Mouse (Mus musculus) T-helper 2 cell (primary cell): ENCODE measurements around the gene Tbca.

ENCODE experiments used
- in situ Hi-C: fragments of 300-600 bp; cut with MboI, MseI; formaldehyde crosslinking; loops from one replicate; pipeline ENCODE4 v1.15.1; 2025; ENCODE audit warnings: high pct_unique_total_duplicates

The Tbca gene

GRCm38 (mm10) chr13:94876286-94877210 lies 87.8 kb downstream of the Tbca start:
- in situ Hi-C loops = loop anchor here (10.0 kb wide), 1 partner anchor 162 kb away; no protein-coding TSS in a partner anchor

- in situ Hi-C loops = loop anchor here (10.0 kb wide), 1 partner anchor 162 kb away; no protein-coding TSS in a partner anchor
These were observed 88.5 kb downstream of the Tbca start for GRCm38 (mm10) chr13:94877211-94877590.

DNA sequence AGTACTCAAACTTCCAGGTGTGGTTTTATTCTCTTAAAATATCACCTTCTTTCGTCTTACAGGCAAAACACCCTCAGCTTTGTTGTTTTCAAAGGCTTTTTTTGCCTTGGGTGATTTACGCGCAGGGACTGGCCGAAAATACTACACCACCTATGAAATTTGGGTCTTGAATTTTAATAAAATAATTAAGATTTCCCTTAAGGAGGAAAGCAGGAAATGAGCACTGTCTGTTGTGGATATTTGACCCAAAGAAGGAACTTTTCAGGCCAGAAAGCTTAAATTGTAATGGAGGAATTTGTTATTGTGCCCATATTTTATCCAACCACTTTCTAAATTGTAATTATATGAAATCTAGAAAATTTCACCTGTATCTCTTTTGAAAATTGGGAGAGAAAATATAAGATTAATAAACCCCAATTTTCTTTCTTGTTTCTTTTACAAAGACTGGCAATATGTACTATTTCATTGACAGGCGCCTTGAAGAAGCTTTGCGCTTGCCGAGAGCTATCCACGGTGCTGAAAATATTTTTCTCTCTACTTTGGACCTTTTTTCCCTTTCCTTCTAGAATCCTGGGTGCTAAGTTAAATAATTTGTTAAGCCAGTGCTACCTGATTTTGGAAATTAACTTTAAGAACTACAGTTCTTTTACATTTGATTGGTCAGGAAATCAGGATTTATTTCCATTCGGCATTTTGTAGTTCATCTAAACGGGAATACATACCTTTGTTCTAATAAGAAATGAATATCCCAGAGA lies 89.5 kb downstream of the Tbca start:
- in situ Hi-C loops = loop anchor here (10.0 kb wide), 1 partner anchor 163 kb away; no protein-coding TSS in a partner anchor

DNA sequence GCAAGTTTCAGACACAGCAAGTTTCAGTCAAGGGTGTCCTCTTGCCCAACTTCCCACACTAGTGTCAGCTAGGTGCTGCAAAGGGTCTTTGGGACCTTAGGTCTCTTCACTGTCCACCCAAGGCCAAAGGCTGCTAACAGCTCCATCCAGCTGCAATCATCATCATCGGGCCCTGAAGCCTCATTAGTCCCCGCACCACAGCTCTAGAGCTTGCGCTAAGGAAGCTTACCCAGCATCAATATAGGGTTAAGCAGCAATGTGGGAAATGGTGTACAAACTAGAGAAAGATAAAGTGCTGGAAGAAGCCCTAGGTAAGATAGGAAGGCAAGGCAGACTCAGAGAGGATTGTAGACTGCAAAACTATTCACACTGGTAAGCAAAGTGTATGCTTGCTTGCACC lies 92.5 kb downstream of the Tbca start:
- in situ Hi-C loops = no loop called here

DNA sequence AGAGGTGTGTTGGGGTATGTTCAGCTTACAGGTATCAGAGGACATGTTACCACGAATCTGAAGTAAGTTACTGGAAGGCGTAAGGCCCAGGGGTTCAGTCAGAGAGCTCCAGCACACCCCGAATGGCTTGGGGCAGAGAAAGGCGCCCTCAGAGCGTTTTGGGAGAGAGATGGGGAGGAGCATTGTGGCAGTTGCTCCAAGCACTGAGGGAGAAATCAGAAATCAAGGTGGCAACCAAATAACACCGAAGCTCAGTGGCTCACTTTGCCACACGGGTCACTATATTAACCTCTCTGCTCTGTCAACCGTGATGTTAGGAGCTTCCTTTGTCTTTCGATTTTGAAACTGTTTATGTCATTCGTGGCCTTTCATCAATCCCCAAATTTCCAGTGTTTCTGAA lies 93.5 kb downstream of the Tbca start:
- in situ Hi-C loops = no loop called here

- in situ Hi-C loops = no loop called here
These were observed 94.0 kb downstream of the Tbca start for GRCm38 (mm10) chr13:94882711-94883145.

DNA sequence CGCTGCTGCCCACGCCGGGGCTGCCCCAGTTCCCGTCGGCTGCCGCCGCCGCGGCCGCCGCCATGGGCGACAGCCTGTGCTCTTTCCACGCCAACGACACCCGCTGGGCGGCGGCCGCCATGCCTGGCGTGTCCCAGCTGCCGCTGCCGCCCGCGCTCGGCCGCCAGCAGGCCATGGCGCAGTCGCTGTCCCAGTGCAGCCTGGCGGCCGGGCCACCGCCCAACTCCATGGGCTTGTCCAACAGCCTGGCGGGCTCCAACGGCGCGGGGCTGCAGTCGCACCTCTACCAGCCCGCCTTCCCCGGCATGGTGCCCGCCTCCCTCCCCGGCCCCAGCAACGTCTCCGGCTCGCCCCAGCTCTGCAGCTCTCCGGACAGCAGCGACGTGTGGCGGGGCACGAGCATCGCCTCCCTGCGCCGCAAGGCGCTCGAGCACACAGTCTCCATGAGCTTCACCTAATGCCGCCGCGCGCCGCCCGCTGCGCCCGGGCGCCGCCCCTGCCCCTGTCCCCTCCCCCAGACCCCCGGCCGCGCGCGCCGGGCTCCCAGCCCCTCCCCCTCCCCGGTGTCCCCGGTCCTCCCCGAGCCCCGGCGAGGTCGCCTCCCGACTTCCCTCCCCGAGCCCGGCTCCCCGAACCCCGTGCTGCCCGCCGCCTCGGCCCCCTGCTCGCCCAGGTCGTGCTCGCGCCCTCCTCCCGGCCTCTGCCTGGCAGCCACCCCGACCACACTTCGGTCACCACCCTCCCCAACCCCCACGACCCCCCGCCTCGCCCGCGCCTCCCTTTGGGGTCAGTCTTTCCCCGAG lies 94.7 kb downstream of the Tbca start:
- in situ Hi-C loops = no loop called here

GRCm38 (mm10) chr13:94883966-94884960 lies 95.6 kb downstream of the Tbca start:
- in situ Hi-C loops = no loop called here

GRCm38 (mm10) chr13:94885291-94886235 lies 96.9 kb downstream of the Tbca start:
- in situ Hi-C loops = no loop called here
